Mouse (Mus musculus): ENCODE measurements around the gene Slc38a4. TPM values are rescaled to one million over a fixed set of nuclear protein-coding genes. Genes with fewer than 3 reads are reported as not detected.

The Slc38a4 gene
- polyA plus RNA-seq, 1 experiment from 2014 or later: 96.5 TPM

- Histone ChIP-seq H3K9ac (ENCODE audit: low read length) (no peak overlapping the region), H3K36me3 (ENCODE audit: control insufficient read depth, insufficient read depth) (peaks cover 18% of the 10 kb centered on the region; the same call in 1 of the 2 replicates), H3K27me3 (ENCODE audit: control insufficient read depth, insufficient read depth, low read length) (no peaks in the 10 kb centered on the region), H3K4me2 (ENCODE audit: low read depth, low read length) (no peak overlapping the region), H3K4me3 (ENCODE audit: low read length) (no peak overlapping the region), H3K27ac (ENCODE audit: low read length) (peak overlapping the region; percentile 17; the same call in 1 of the 2 replicates), H3K9me3 (replicated peaks; ENCODE audit: control insufficient read depth, low read length) (no peaks in the 10 kb centered on the region), H3K4me1 (ENCODE audit: control insufficient read depth, insufficient read depth, low read length) (peaks cover 6% of the 10 kb centered on the region)
- ATAC-seq (replicated peaks; ENCODE audit: extremely low read depth, insufficient read depth, low FRiP score): 0 out of 2 replicates have a peak, but pooled peaks have one; percentile 14
- 72% methylated on average over 12 of the region's 12 CpGs for WGBS
These were observed 40.6 kb downstream of the Slc38a4 start for GRCm38 (mm10) chr15:97015036-97015596.

- H3K36me3 ChIP-seq (ENCODE audit: control insufficient read depth, insufficient read depth): peaks cover 18% of the 10 kb centered on the region; the same call in 1 of the 2 replicates
- H3K27me3 ChIP-seq (ENCODE audit: control insufficient read depth, insufficient read depth, low read length): no peaks in the 10 kb centered on the region
- H3K4me3 ChIP-seq (ENCODE audit: low read length): no peak overlapping the region
- no peaks in the 10 kb centered on the region for H3K9me3 ChIP-seq (replicated peaks; ENCODE audit: control insufficient read depth, low read length)
- H3K27ac ChIP-seq (ENCODE audit: low read length): no peak overlapping the region
- H3K9ac ChIP-seq (ENCODE audit: low read length): no peak overlapping the region
- peaks cover 6% of the 10 kb centered on the region for H3K4me1 ChIP-seq (ENCODE audit: control insufficient read depth, insufficient read depth, low read length)
- WGBS: 73% methylated on average over 14 of the region's 14 CpGs
- no peak overlapping the region for H3K4me2 ChIP-seq (ENCODE audit: low read depth, low read length)
- ATAC-seq (replicated peaks; ENCODE audit: extremely low read depth, insufficient read depth, low FRiP score): no peak
These were observed 44.0 kb downstream of the Slc38a4 start for GRCm38 (mm10) chr15:97011599-97012372.

GRCm38 (mm10) chr15:97009271-97009670 lies 46.5 kb downstream of the Slc38a4 start:
- ATAC-seq (replicated peaks; ENCODE audit: extremely low read depth, insufficient read depth, low FRiP score): no peak
- no peak overlapping the region for H3K4me2 ChIP-seq (ENCODE audit: low read depth, low read length)
- no peak overlapping the region for H3K27ac ChIP-seq (ENCODE audit: low read length)
- H3K36me3 ChIP-seq (ENCODE audit: control insufficient read depth, insufficient read depth): peaks cover 17% of the 10 kb centered on the region; the same call in 1 of the 2 replicates
- H3K9ac ChIP-seq (ENCODE audit: low read length): no peak overlapping the region
- H3K4me1 ChIP-seq (ENCODE audit: control insufficient read depth, insufficient read depth, low read length): peaks cover 4% of the 10 kb centered on the region; the same call in 1 of the 2 replicates
- no peak overlapping the region for H3K4me3 ChIP-seq (ENCODE audit: low read length)
- 71% methylated on average over 3 of the region's 3 CpGs for WGBS
- H3K27me3 ChIP-seq (ENCODE audit: control insufficient read depth, insufficient read depth, low read length): no peaks in the 10 kb centered on the region
- no peaks in the 10 kb centered on the region for H3K9me3 ChIP-seq (replicated peaks; ENCODE audit: control insufficient read depth, low read length)

GRCm38 (mm10) chr15:97005631-97006234 lies 50.0 kb downstream of the Slc38a4 start:
- Histone ChIP-seq H3K36me3 (ENCODE audit: control insufficient read depth, insufficient read depth) (peaks cover 10% of the 10 kb centered on the region; the same call in 1 of the 2 replicates), H3K9ac (ENCODE audit: low read length) (no peak overlapping the region), H3K27ac (ENCODE audit: low read length) (no peak overlapping the region), H3K9me3 (replicated peaks; ENCODE audit: control insufficient read depth, low read length) (no peaks in the 10 kb centered on the region), H3K4me2 (ENCODE audit: low read depth, low read length) (no peak overlapping the region), H3K27me3 (ENCODE audit: control insufficient read depth, insufficient read depth, low read length) (no peaks in the 10 kb centered on the region), H3K4me1 (ENCODE audit: control insufficient read depth, insufficient read depth, low read length) (peaks cover 38% of the 10 kb centered on the region), H3K4me3 (ENCODE audit: low read length) (no peak overlapping the region)
- WGBS: 80% methylated on average over 15 of the region's 15 CpGs
- ATAC-seq (replicated peaks; ENCODE audit: extremely low read depth, insufficient read depth, low FRiP score): no peak

- Histone ChIP-seq H3K4me2 (ENCODE audit: low read depth, low read length) (peak overlapping the region; percentile 39; the same call in 1 of the 2 replicates), H3K36me3 (ENCODE audit: control insufficient read depth, insufficient read depth) (peaks cover 2% of the 10 kb centered on the region; the same call in 1 of the 2 replicates), H3K27ac (ENCODE audit: low read length) (peak overlapping the region; percentile 94), H3K27me3 (ENCODE audit: control insufficient read depth, insufficient read depth, low read length) (no peaks in the 10 kb centered on the region), H3K9me3 (replicated peaks; ENCODE audit: control insufficient read depth, low read length) (no peaks in the 10 kb centered on the region), H3K4me1 (ENCODE audit: control insufficient read depth, insufficient read depth, low read length) (peaks cover 43% of the 10 kb centered on the region), H3K4me3 (ENCODE audit: low read length) (no peak overlapping the region), H3K9ac (ENCODE audit: low read length) (peak overlapping the region; percentile 52)
- 33% methylated on average over 7 of the region's 7 CpGs for WGBS
- no peak for ATAC-seq (replicated peaks; ENCODE audit: extremely low read depth, insufficient read depth, low FRiP score)
These were observed 51.3 kb downstream of the Slc38a4 start for GRCm38 (mm10) chr15:97004525-97004867.

GRCm38 (mm10) chr15:97003851-97004524 lies 51.8 kb downstream of the Slc38a4 start:
- H3K4me1 ChIP-seq (ENCODE audit: control insufficient read depth, insufficient read depth, low read length): peaks cover 43% of the 10 kb centered on the region
- WGBS: 14% methylated on average over 10 of the region's 10 CpGs
- H3K27ac ChIP-seq (ENCODE audit: low read length): peak overlapping the region; percentile 94
- no peaks in the 10 kb centered on the region for H3K27me3 ChIP-seq (ENCODE audit: control insufficient read depth, insufficient read depth, low read length)
- H3K36me3 ChIP-seq (ENCODE audit: control insufficient read depth, insufficient read depth): peaks cover 7% of the 10 kb centered on the region; the same call in 1 of the 2 replicates
- H3K4me2 ChIP-seq (ENCODE audit: low read depth, low read length): peak overlapping the region; percentile 39
- no peaks in the 10 kb centered on the region for H3K9me3 ChIP-seq (replicated peaks; ENCODE audit: control insufficient read depth, low read length)
- no peak overlapping the region for H3K4me3 ChIP-seq (ENCODE audit: low read length)
- H3K9ac ChIP-seq (ENCODE audit: low read length): peak overlapping the region; percentile 52
- ATAC-seq (replicated peaks; ENCODE audit: extremely low read depth, insufficient read depth, low FRiP score): peak; percentile 79

- ATAC-seq (replicated peaks; ENCODE audit: extremely low read depth, insufficient read depth, low FRiP score): no peak
- Histone ChIP-seq H3K9ac (ENCODE audit: low read length) (peak overlapping the region; percentile 48), H3K36me3 (ENCODE audit: control insufficient read depth, insufficient read depth) (peaks cover 9% of the 10 kb centered on the region; the same call in 1 of the 2 replicates), H3K9me3 (replicated peaks; ENCODE audit: control insufficient read depth, low read length) (no peaks in the 10 kb centered on the region), H3K4me3 (ENCODE audit: low read length) (no peak overlapping the region), H3K4me1 (ENCODE audit: control insufficient read depth, insufficient read depth, low read length) (peaks cover 43% of the 10 kb centered on the region), H3K27ac (ENCODE audit: low read length) (peak overlapping the region; percentile 94), H3K4me2 (ENCODE audit: low read depth, low read length) (peak overlapping the region; percentile 5; the same call in 1 of the 2 replicates), H3K27me3 (ENCODE audit: control insufficient read depth, insufficient read depth, low read length) (no peaks in the 10 kb centered on the region)
- 62% methylated on average over 6 of the region's 6 CpGs for WGBS
These were observed 52.6 kb downstream of the Slc38a4 start for GRCm38 (mm10) chr15:97003186-97003585.

GRCm38 (mm10) chr15:97002752-97003151 lies 53.0 kb downstream of the Slc38a4 start:
- WGBS: 83% methylated on average over 12 of the region's 12 CpGs
- H3K9me3 ChIP-seq (replicated peaks; ENCODE audit: control insufficient read depth, low read length): no peaks in the 10 kb centered on the region
- H3K4me3 ChIP-seq (ENCODE audit: low read length): no peak overlapping the region
- peaks cover 10% of the 10 kb centered on the region; the same call in 1 of the 2 replicates for H3K36me3 ChIP-seq (ENCODE audit: control insufficient read depth, insufficient read depth)
- peak overlapping the region; percentile 94 for H3K27ac ChIP-seq (ENCODE audit: low read length)
- no peaks in the 10 kb centered on the region for H3K27me3 ChIP-seq (ENCODE audit: control insufficient read depth, insufficient read depth, low read length)
- peaks cover 43% of the 10 kb centered on the region for H3K4me1 ChIP-seq (ENCODE audit: control insufficient read depth, insufficient read depth, low read length)
- H3K4me2 ChIP-seq (ENCODE audit: low read depth, low read length): peak overlapping the region; percentile 5; the same call in 1 of the 2 replicates
- no peak overlapping the region for H3K9ac ChIP-seq (ENCODE audit: low read length)
- no peak for ATAC-seq (replicated peaks; ENCODE audit: extremely low read depth, insufficient read depth, low FRiP score)
